Mouse (Mus musculus) CH12.LX (cell line): ENCODE measurements around the gene Rassf2. TPM values are rescaled to one million over a fixed set of nuclear protein-coding genes. Genes with fewer than 3 reads are reported as not detected.

ENCODE experiments used
- DNase-seq: peaks from one replicate; pipeline ENCODE4 v3.0.0-alpha.2; 2013; ENCODE audit errors: extremely low read depth
- H3K27ac ChIP-seq: 2 replicates; pipeline ENCODE4 v1.5.1; 2012; ENCODE audit warnings: low read depth, mild to moderate bottlenecking, control low read depth, moderate library complexity; ENCODE audit not compliant: insufficient read depth
- H3K27me3 ChIP-seq: replicated peaks from 2 replicates; pipeline ENCODE3; 2012; ENCODE audit warnings: inconsistent platforms
- H3K36me3 ChIP-seq, 2 experiments: replicated peaks in 1 of 2; 2 replicates each; pipeline versions ENCODE3 to v1.6.1; 2012; ENCODE audit warnings: inconsistent platforms in 1 of 2, low read length in 1 of 2, mild to moderate bottlenecking in 1 of 2, mixed read lengths in 1 of 2, moderate library complexity in 1 of 2; ENCODE audit not compliant: control insufficient read depth in 1 of 2, insufficient read depth in 1 of 2
- H3K4me1 ChIP-seq, 2 experiments: 2 replicates each; pipeline ENCODE4 v1.6.1; 2012; ENCODE audit warnings: inconsistent platforms in 1 of 2, moderate library complexity in 1 of 2; ENCODE audit not compliant: insufficient read depth in 2 of 2, control insufficient read depth in 1 of 2
- H3K4me2 ChIP-seq: 2 replicates; pipeline ENCODE4 v1.6.1; 2012; ENCODE audit warnings: low read depth, mild to moderate bottlenecking, control low read depth; ENCODE audit not compliant: poor library complexity, insufficient read depth, severe bottlenecking
- H3K4me3 ChIP-seq, 3 experiments: fragments of 150-350 bp in 1 of 3; sonication (generic) in 1 of 3; replicated peaks in 1 of 3; 2 replicates each; pipeline versions ENCODE3 to v1.5.1; 2011 to 2012; ENCODE audit warnings: low read depth in 2 of 3, low read length in 2 of 3, mild to moderate bottlenecking in 2 of 3, moderate library complexity in 2 of 3, control low read depth in 1 of 3, improper control_type of control experiment in 1 of 3, inconsistent platforms in 1 of 3, mixed read lengths in 1 of 3; ENCODE audit not compliant: poor library complexity in 1 of 3
- H3K79me2 ChIP-seq: replicated peaks from 2 replicates; pipeline ENCODE4 v1.6.1; 2012; ENCODE audit warnings: mild to moderate bottlenecking, moderate library complexity; ENCODE audit not compliant: control insufficient read depth, poor library complexity, insufficient read depth, severe bottlenecking; ENCODE audit errors: extremely low read depth
- H3K9ac ChIP-seq: 2 replicates; pipeline ENCODE4 v1.6.1; 2012; ENCODE audit warnings: low read depth, mild to moderate bottlenecking, control low read depth, moderate library complexity; ENCODE audit not compliant: insufficient read depth
- H3K9me3 ChIP-seq: replicated peaks from 2 replicates; pipeline ENCODE3; 2012; ENCODE audit warnings: low read length, inconsistent platforms, mixed read lengths
- BHLHE40 ChIP-seq: IDR thresholded peaks from 2 replicates; pipeline ENCODE4 v1.6.1; 2011; ENCODE audit warnings: mild to moderate bottlenecking, low read depth, low read length, improper control_type of control experiment
- CHD1 ChIP-seq: IDR thresholded peaks from 2 replicates; pipeline ENCODE4 v1.6.1; 2012; ENCODE audit warnings: low read depth, low read length, improper control_type of control experiment, inconsistent platforms
- CTCF ChIP-seq, 2 experiments: IDR thresholded peaks in 1 of 2; conservative IDR thresholded peaks in 1 of 2; 2 replicates each; pipeline ENCODE4 v1.5.1; 2011 to 2012; ENCODE audit warnings: low read depth in 2 of 2, low read length in 2 of 2, improper control_type of control experiment in 1 of 2, inconsistent platforms in 1 of 2, mild to moderate bottlenecking in 1 of 2, moderate library complexity in 1 of 2
- ELF1 ChIP-seq: IDR thresholded peaks from 2 replicates; pipeline ENCODE4 v1.6.1; 2014; ENCODE audit warnings: low read depth, mild to moderate bottlenecking, inconsistent platforms, low read length, improper control_type of control experiment
- GABPA ChIP-seq: IDR thresholded peaks from 2 replicates; pipeline ENCODE4 v1.6.1; 2012; ENCODE audit warnings: low read depth, low read length, improper control_type of control experiment, inconsistent platforms; ENCODE audit not compliant: insufficient replicate concordance
- IRF4 ChIP-seq: IDR thresholded peaks from 2 replicates; pipeline ENCODE4 v1.6.1; 2014; ENCODE audit warnings: low read depth, mild to moderate bottlenecking, inconsistent platforms, low read length, improper control_type of control experiment
- JUN ChIP-seq: IDR thresholded peaks from 2 replicates; pipeline ENCODE4 v1.6.1; 2011; ENCODE audit warnings: low read depth, mild to moderate bottlenecking, low read length, improper control_type of control experiment, moderate library complexity; ENCODE audit not compliant: insufficient read depth
- MAX ChIP-seq: IDR thresholded peaks from 2 replicates; pipeline ENCODE4 v1.6.1; 2011; ENCODE audit warnings: low read length, improper control_type of control experiment
- MAZ ChIP-seq: IDR thresholded peaks from 2 replicates; pipeline ENCODE4 v1.6.1; 2012; ENCODE audit warnings: low read depth, mild to moderate bottlenecking, inconsistent platforms, low read length, improper control_type of control experiment, moderate library complexity
- MEF2A ChIP-seq: IDR thresholded peaks from 2 replicates; pipeline ENCODE4 v1.6.1; 2014; ENCODE audit warnings: low read depth, mild to moderate bottlenecking, inconsistent platforms, low read length, improper control_type of control experiment, borderline replicate concordance
- MXI1 ChIP-seq: IDR thresholded peaks from 2 replicates; pipeline ENCODE4 v1.6.1; 2011; ENCODE audit warnings: mild to moderate bottlenecking, low read depth, low read length, improper control_type of control experiment
- NRF1 ChIP-seq: IDR thresholded peaks from 2 replicates; pipeline ENCODE4 v1.6.1; 2014; ENCODE audit warnings: low read depth, mild to moderate bottlenecking, inconsistent platforms, low read length, improper control_type of control experiment, moderate library complexity
- PAX5 ChIP-seq: IDR thresholded peaks from 2 replicates; pipeline ENCODE4 v1.6.1; 2012; ENCODE audit warnings: low read length, inconsistent platforms, mixed read lengths
- SIN3A ChIP-seq: IDR thresholded peaks from 2 replicates; pipeline ENCODE4 v1.6.1; 2012; ENCODE audit warnings: low read length, improper control_type of control experiment, inconsistent platforms
- SMC3 ChIP-seq: IDR thresholded peaks from 2 replicates; pipeline ENCODE4 v1.6.1; 2011; ENCODE audit warnings: low read depth, low read length, improper control_type of control experiment
- TBP ChIP-seq: conservative IDR thresholded peaks from 2 replicates; pipeline ENCODE4 v1.6.1; 2011; ENCODE audit warnings: low read depth, low read length, improper control_type of control experiment
- ZC3H11A ChIP-seq: IDR thresholded peaks from 2 replicates; pipeline ENCODE4 v1.6.1; 2012; ENCODE audit warnings: low read depth, mild to moderate bottlenecking, inconsistent platforms, low read length, improper control_type of control experiment
- ZMIZ1 ChIP-seq: IDR thresholded peaks from 2 replicates; pipeline ENCODE4 v1.6.1; 2012; ENCODE audit warnings: low read depth, mild to moderate bottlenecking, inconsistent platforms, low read length, improper control_type of control experiment
- ZNF384 ChIP-seq: IDR thresholded peaks from 2 replicates; pipeline ENCODE4 v1.6.1; 2012; ENCODE audit warnings: low read depth, low read length, improper control_type of control experiment, inconsistent platforms
- dilution Hi-C: fragments of 300-500 bp; cut with MboI; formaldehyde crosslinking; loops from 2 replicates; pipeline ENCODE4 v1.14.3; 2020; ENCODE audit warnings: low sequenced_read_pairs; ENCODE audit not compliant: extremely low pct_unique_long_range_greater_than_20kb, extremely low pct_ligation_motif_present
- in situ Hi-C: fragments of 300-500 bp; cut with MboI; formaldehyde crosslinking; loops from 3 replicates; pipeline ENCODE4 v1.14.3; 2019; ENCODE audit warnings: low sequenced_read_pairs, low pct_ligation_motif_present, low pct_unique_long_range_greater_than_20kb, mixed read lengths
- polyA plus RNA-seq: library from polyadenylated mRNA; unstranded; fragments of >175 nt; gene quantifications from 2 replicates; pipeline ENCODE4 v1.2.1, GENCODE M21; 2012; ENCODE audit warnings: low read depth; ENCODE audit not compliant: insufficient read length
- total RNA-seq, 2 experiments: library from RNA; depleted of rRNA; stranded (reverse); fragments of 300-350 nt in 1 of 2; fragments of >200 nt in 1 of 2; gene quantifications; 2 replicates each; pipeline ENCODE4 v1.2.3; 2012 to 2014

Gene Rassf2
- total and polyA plus RNA-seq, 3 experiments = 33.8 to 61.5 (median 45.3) TPM

DNA sequence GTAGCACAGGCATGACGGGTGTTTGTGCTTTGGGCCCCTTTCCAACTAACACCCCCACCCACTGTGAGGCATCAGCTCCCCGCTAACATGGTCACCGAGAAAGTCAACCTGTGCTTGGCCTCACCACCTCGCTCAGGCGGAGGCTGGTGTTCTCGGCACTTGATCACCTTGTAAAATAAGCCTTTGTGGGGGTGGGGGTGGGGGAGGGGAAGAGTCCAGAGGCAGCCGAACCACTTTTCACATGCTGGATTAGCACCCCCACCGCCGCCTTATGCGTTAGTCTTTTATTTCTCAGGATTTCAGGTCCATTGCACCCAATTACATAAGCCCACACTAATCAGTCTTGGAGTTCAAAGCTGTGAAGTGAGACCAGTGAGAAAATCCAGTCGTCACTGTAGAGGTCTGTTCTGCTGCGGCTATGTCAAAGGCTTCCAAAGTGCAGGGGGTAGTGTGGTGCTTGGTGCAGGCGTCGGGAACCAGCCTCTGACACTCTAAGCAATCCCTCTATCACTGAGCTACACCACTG lies 36.4 kb downstream of the Rassf2 start:
- H3K27ac ChIP-seq = no peak overlapping the region
- dilution Hi-C loops (no loop called here), in situ Hi-C loops (no loop called here)
- no peaks in the 10 kb centered on the region for H3K27me3 ChIP-seq
- no peaks in the 10 kb centered on the region; the same call in 1 of the 2 replicates for H3K79me2 ChIP-seq
- peaks cover 55 to 83% of the 10 kb centered on the region in 2 experiments for H3K36me3 ChIP-seq
- no peak overlapping the region for H3K9ac ChIP-seq
- peaks cover 19 to 68% of the 10 kb centered on the region in 2 experiments for H3K4me1 ChIP-seq
- H3K9me3 ChIP-seq = no peaks in the 10 kb centered on the region
- no peak for DNase-seq
- H3K4me2 ChIP-seq = no peak overlapping the region
- H3K4me3 ChIP-seq = no peak overlapping the region
- TF ChIP-seq MAX = no peak

DNA sequence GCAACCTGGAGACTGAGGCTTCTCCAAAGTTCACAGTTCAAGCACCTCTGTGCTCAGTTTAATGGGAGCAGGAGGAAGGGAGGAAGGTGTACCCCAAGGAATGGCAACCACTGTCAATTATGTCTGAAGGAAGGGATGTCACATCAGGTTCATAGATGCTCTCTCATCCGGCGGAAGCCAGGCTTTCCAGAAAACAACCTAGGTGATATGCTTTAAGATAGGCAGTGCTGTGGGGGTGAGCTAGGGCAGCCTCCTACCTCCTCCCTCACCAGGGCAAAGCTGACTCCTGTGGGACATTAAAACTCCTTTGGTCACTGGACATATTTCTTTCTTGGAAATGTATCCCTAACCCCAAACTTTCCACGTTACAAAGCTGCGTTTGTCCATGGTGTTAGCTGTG lies 36.9 kb downstream of the Rassf2 start:
- Histone ChIP-seq H3K27me3 (no peaks in the 10 kb centered on the region), H3K9me3 (no peaks in the 10 kb centered on the region), H3K27ac (no peak overlapping the region), H3K36me3 (peaks cover 52 to 78% of the 10 kb centered on the region in 2 experiments), H3K79me2 (no peaks in the 10 kb centered on the region; the same call in 1 of the 2 replicates), H3K9ac (no peak overlapping the region), H3K4me1 (peaks cover 19 to 72% of the 10 kb centered on the region in 2 experiments), H3K4me2 (no peak overlapping the region), H3K4me3 (no peak overlapping the region)
- TF ChIP-seq CTCF (conservative IDR thresholded peaks at IDR 0.05 in 1 of 2, IDR thresholded peaks at IDR 0.05 in 1 of 2; ENCODE audit: low read depth in 2 of 2, low read length in 2 of 2) (no peak), SIN3A (no peak), IRF4 (no peak), PAX5 (no peak), MAZ (no peak), ELF1 (no peak), ZMIZ1 (no peak), TBP (no peak), JUN (no peak), CHD1 (no peak), SMC3 (no peak), MEF2A (no peak), MAX (no peak), ZNF384 (no peak), MXI1 (no peak), GABPA (no peak), NRF1 (no peak), ZC3H11A (no peak), BHLHE40 (no peak)
- dilution Hi-C loops = no loop called here
- in situ Hi-C loops = no loop called here
- DNase-seq = no peak
